Mouse (Mus musculus): ENCODE measurements at regions not wholly inside any gene's neighbourhood (a gene's known extent, or its start where the extent isn't known, plus 50 kb on each side); places are given as distances from the start of the nearest gene placed in this dataset.

GRCm38 (mm10) chr3:21553159-21553758 is 523.2 kb upstream of the Tbl1xr1 start:
- DNase-seq (ENCODE audit: extremely low read depth) = no peak
- Histone ChIP-seq H3K79me2 (replicated peaks; ENCODE audit: control insufficient read depth, extremely low read depth, insufficient read depth, poor library complexity, severe bottlenecking) (no peaks in the 10 kb centered on the region), H3K9ac (ENCODE audit: insufficient read depth, low read depth) (no peak overlapping the region), H3K27ac (ENCODE audit: insufficient read depth, low read depth) (no peak overlapping the region), H3K4me2 (ENCODE audit: insufficient read depth, low read depth, poor library complexity, severe bottlenecking) (no peak overlapping the region), H3K27me3 (replicated peaks) (no peaks in the 10 kb centered on the region), H3K4me1 (ENCODE audit: control insufficient read depth in 1 of 2, insufficient read depth in 2 of 2) (peaks cover 0 to 8% of the 10 kb centered on the region in 2 experiments; a peak in 1 of 4 replicates), H3K4me3 (replicated peaks in 1 of 3; ENCODE audit: low read depth in 2 of 3, low read length in 2 of 3, poor library complexity in 1 of 3) (no peak overlapping the region), H3K36me3 (replicated peaks in 1 of 2; ENCODE audit: control insufficient read depth in 1 of 2, insufficient read depth in 1 of 2, low read length in 1 of 2) (no peaks in the 10 kb centered on the region), H3K9me3 (replicated peaks; ENCODE audit: low read length) (no peaks in the 10 kb centered on the region)
- TF ChIP-seq USF2 (conservative IDR thresholded peaks at IDR 0.05; ENCODE audit: low read depth, low read length) = no peak
- TF ChIP-seq CTCF (conservative IDR thresholded peaks at IDR 0.05 in 1 of 2, IDR thresholded peaks at IDR 0.05 in 1 of 2; ENCODE audit: low read depth in 2 of 2, low read length in 2 of 2) = no peak
- TF ChIP-seq MAX (IDR thresholded peaks at IDR 0.05; ENCODE audit: low read length) = no peak
- TF ChIP-seq SMC3 (IDR thresholded peaks at IDR 0.05; ENCODE audit: low read depth, low read length) = no peak
- TF ChIP-seq ELF1 (IDR thresholded peaks at IDR 0.05; ENCODE audit: low read depth, low read length) = no peak
- TF ChIP-seq HCFC1 (IDR thresholded peaks at IDR 0.05; ENCODE audit: low read depth, low read length) = no peak
- TF ChIP-seq NRF1 (IDR thresholded peaks at IDR 0.05; ENCODE audit: low read depth, low read length) = no peak
- no peak for TF ChIP-seq TBP (conservative IDR thresholded peaks at IDR 0.05; ENCODE audit: low read depth, low read length)
- no peak for TF ChIP-seq CHD2 (IDR thresholded peaks at IDR 0.05; ENCODE audit: low read length)
- TF ChIP-seq EP300 (IDR thresholded peaks at IDR 0.05; ENCODE audit: low read length) = no peak
- no peak for TF ChIP-seq ZKSCAN1 (IDR thresholded peaks at IDR 0.05; ENCODE audit: borderline replicate concordance, low read depth, low read length)
- in situ Hi-C loops (cut with MboI; ENCODE audit: low pct_ligation_motif_present, low pct_unique_long_range_greater_than_20kb, low sequenced_read_pairs) = no loop called here
- dilution Hi-C loops (cut with MboI; ENCODE audit: extremely low pct_ligation_motif_present, extremely low pct_unique_long_range_greater_than_20kb, low sequenced_read_pairs) = no loop called here

GRCm38 (mm10) chr3:21553859-21554258 is 522.6 kb upstream of the Tbl1xr1 start:
- dilution Hi-C loops (cut with MboI; ENCODE audit: extremely low pct_ligation_motif_present, extremely low pct_unique_long_range_greater_than_20kb, low sequenced_read_pairs) (no loop called here), in situ Hi-C loops (cut with MboI; ENCODE audit: low pct_ligation_motif_present, low pct_unique_long_range_greater_than_20kb, low sequenced_read_pairs) (no loop called here)
- H3K4me2 ChIP-seq (ENCODE audit: insufficient read depth, low read depth, poor library complexity, severe bottlenecking) = no peak overlapping the region
- H3K4me1 ChIP-seq (ENCODE audit: control insufficient read depth in 1 of 2, insufficient read depth in 2 of 2) = peaks cover 0 to 8% of the 10 kb centered on the region in 2 experiments; a peak in 1 of 4 replicates
- no peak overlapping the region for H3K9ac ChIP-seq (ENCODE audit: insufficient read depth, low read depth)
- H3K9me3 ChIP-seq (replicated peaks; ENCODE audit: low read length) = no peaks in the 10 kb centered on the region
- TF ChIP-seq MYC (IDR thresholded peaks at IDR 0.05; ENCODE audit: low read depth, low read length) (no peak), BHLHE40 (IDR thresholded peaks at IDR 0.05; ENCODE audit: low read depth, low read length) (no peak), GABPA (IDR thresholded peaks at IDR 0.05; ENCODE audit: insufficient replicate concordance, low read depth, low read length) (no peak), POLR2A (IDR thresholded peaks at IDR 0.05; ENCODE audit: low read depth, low read length) (no peak), MAFK (IDR thresholded peaks at IDR 0.05; ENCODE audit: insufficient replicate concordance, low read length) (no peak), ZNF384 (IDR thresholded peaks at IDR 0.05; ENCODE audit: low read depth, low read length) (no peak), ELF1 (IDR thresholded peaks at IDR 0.05; ENCODE audit: low read depth, low read length) (no peak), IRF4 (IDR thresholded peaks at IDR 0.05; ENCODE audit: low read depth, low read length) (no peak), RAD21 (IDR thresholded peaks at IDR 0.05; ENCODE audit: low read depth, low read length) (no peak), POLR2AphosphoS2 (IDR thresholded peaks at IDR 0.05; ENCODE audit: low read depth, low read length) (no peak), ZC3H11A (IDR thresholded peaks at IDR 0.05; ENCODE audit: low read depth, low read length) (no peak), USF2 (conservative IDR thresholded peaks at IDR 0.05; ENCODE audit: low read depth, low read length) (no peak), USF1 (IDR thresholded peaks at IDR 0.05; ENCODE audit: low read depth, low read length) (no peak), MXI1 (IDR thresholded peaks at IDR 0.05; ENCODE audit: low read depth, low read length) (no peak)
- H3K36me3 ChIP-seq (replicated peaks in 1 of 2; ENCODE audit: control insufficient read depth in 1 of 2, insufficient read depth in 1 of 2, low read length in 1 of 2) = no peaks in the 10 kb centered on the region
- H3K27ac ChIP-seq (ENCODE audit: insufficient read depth, low read depth) = no peak overlapping the region
- no peak overlapping the region for H3K4me3 ChIP-seq (replicated peaks in 1 of 3; ENCODE audit: low read depth in 2 of 3, low read length in 2 of 3, poor library complexity in 1 of 3)
- H3K27me3 ChIP-seq (replicated peaks) = no peaks in the 10 kb centered on the region
- H3K79me2 ChIP-seq (replicated peaks; ENCODE audit: control insufficient read depth, extremely low read depth, insufficient read depth, poor library complexity, severe bottlenecking) = no peaks in the 10 kb centered on the region
- DNase-seq (ENCODE audit: extremely low read depth) = no peak

Measured in CH12.LX (cell line).